Mouse (Mus musculus) liver, postnatal 0 days (tissue): Measurements from ENCODE around the gene Lactbl1.

Experiments
- CTCF ChIP-seq: sonication (generic); IDR thresholded peaks from 2 replicates; pipeline ENCODE4 v1.5.1; 2016; ENCODE audit warnings: antibody characterized with exemption, low read depth
- EP300 ChIP-seq: IDR thresholded peaks from 2 replicates; pipeline ENCODE4 v1.6.1; 2016; ENCODE audit warnings: antibody characterized with exemption, low read depth, mild to moderate bottlenecking

DNA sequence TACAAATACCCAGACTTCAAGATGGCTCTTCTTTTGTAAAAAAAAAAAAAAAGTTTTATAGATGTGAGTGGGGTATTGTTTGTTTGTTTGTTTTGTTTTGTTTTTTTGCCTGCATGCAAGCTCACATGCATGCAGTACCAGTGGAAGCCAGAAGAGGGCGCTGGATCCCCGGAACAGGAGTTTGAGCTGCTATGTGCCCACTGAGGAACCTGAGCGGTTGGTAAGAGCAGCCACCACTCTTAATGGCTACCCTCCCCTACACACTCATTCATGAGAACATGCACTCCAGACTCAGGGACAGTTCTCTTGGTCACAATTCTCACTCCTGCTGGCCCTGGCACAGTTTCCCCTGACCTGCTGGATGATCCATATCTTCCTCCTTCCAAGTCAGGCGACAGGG lies 43.6 kb downstream of the Lactbl1 start:
- no peak for TF ChIP-seq EP300
- peak; percentile 58 for TF ChIP-seq CTCF
